Mouse (Mus musculus) embryonic facial prominence, embryonic 15.5 days (tissue): ENCODE data around the gene Maneal. TPM values are rescaled to one million over a fixed set of nuclear protein-coding genes. Genes with fewer than 3 reads are reported as not detected.

Source experiments
- ATAC-seq: fragments of 200-750 bp; cut with Nextera tagmentation; 2 replicates; pipeline ENCODE4 v1.8.0; 2017; ENCODE audit warnings: low read depth, moderate TSS enrichment; ENCODE audit not compliant: insufficient number of reproducible peaks, low FRiP score, low TSS enrichment
- H3K27ac ChIP-seq: fragments of 300-500 bp; sonication (generic); replicated peaks from 2 replicates; pipeline ENCODE4 v1.5.1; 2015; ENCODE audit warnings: mild to moderate bottlenecking, inconsistent platforms
- H3K27me3 ChIP-seq: fragments of 300-500 bp; sonication (generic); 2 replicates; pipeline ENCODE4 v1.6.1; 2015; ENCODE audit warnings: inconsistent platforms
- H3K36me3 ChIP-seq: fragments of 300-500 bp; sonication (generic); 2 replicates; pipeline ENCODE4 v1.6.1; 2015; ENCODE audit warnings: mild to moderate bottlenecking, inconsistent platforms
- H3K4me1 ChIP-seq: fragments of 300-500 bp; sonication (generic); 2 replicates; pipeline ENCODE4 v1.6.1; 2015; ENCODE audit warnings: inconsistent platforms
- H3K4me2 ChIP-seq: fragments of 300-500 bp; sonication (generic); replicated peaks from 2 replicates; pipeline ENCODE4 v1.6.1; 2015; ENCODE audit warnings: mild to moderate bottlenecking, inconsistent platforms
- H3K4me3 ChIP-seq: fragments of 300-500 bp; sonication (generic); replicated peaks from 2 replicates; pipeline ENCODE4 v1.5.1; 2015; ENCODE audit warnings: mild to moderate bottlenecking, inconsistent platforms
- H3K9ac ChIP-seq: fragments of 300-500 bp; sonication (generic); 2 replicates; pipeline ENCODE4 v1.6.1; 2015; ENCODE audit warnings: inconsistent platforms
- H3K9me3 ChIP-seq: fragments of 300-500 bp; sonication (generic); replicated peaks from 2 replicates; pipeline ENCODE4 v1.6.1; 2016; ENCODE audit warnings: inconsistent platforms
- WGBS: fragments of 180-500 bp; shearing (Covaris S2); methylation state at CpG from one replicate; pipeline ENCODE4 v1.1.7; 2015; 5-methylcytosine and 5-hydroxymethylcytosine counted together
- polyA plus RNA-seq: library from polyadenylated mRNA; unstranded; fragments of >200 nt; fragmentation: Nextera tagmentation; extraction: Ambion mirVana; gene quantifications from 2 replicates; pipeline ENCODE4 v1.2.1, GENCODE M21; 2015

The Maneal gene
- polyA plus RNA-seq, 1 experiment from 2014 or later, result 1.5 TPM

DNA sequence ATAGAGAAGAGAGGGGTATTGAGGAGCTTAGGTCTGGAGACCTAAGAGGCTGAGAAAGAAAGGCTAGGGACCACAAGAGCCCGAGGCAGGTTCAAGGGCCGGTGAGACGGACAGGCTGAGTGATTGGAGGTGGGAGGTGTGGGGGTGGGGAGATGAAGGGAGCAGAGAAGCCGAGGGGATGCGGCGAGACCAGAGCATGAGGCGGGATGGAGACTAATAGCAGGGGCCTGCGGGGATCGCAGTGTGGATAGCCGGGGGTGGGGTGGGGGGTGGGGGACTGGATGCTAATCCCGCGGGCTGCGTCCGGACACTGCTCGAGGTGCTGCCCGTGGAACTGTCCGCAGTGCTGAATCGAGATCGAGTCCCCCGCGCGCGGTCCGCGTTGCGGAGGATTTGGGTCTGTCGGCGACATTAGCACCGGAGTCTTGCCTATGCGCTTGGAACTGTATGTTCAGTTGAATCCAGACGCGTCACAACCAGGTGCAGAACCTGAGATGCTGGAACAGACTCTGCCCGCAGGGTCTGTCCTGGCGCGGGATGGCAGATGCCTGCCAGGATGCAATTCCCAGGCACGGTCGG, 20.3 kb upstream of the Maneal start:
- Histone ChIP-seq H3K4me3 (no peak overlapping the region), H3K36me3 (no peaks in the 10 kb centered on the region), H3K4me1 (peaks cover 10% of the 10 kb centered on the region), H3K9ac (no peak overlapping the region), H3K27me3 (peaks cover 66% of the 10 kb centered on the region), H3K27ac (no peak overlapping the region), H3K9me3 (no peaks in the 10 kb centered on the region), H3K4me2 (peak overlapping the region; percentile 60; the same call in 1 of the 2 replicates)
- 0 out of 2 replicates have a peak, but pooled peaks have one; percentile 9 for ATAC-seq
- under 1% methylated on average over 37 of the region's 37 CpGs for WGBS

DNA sequence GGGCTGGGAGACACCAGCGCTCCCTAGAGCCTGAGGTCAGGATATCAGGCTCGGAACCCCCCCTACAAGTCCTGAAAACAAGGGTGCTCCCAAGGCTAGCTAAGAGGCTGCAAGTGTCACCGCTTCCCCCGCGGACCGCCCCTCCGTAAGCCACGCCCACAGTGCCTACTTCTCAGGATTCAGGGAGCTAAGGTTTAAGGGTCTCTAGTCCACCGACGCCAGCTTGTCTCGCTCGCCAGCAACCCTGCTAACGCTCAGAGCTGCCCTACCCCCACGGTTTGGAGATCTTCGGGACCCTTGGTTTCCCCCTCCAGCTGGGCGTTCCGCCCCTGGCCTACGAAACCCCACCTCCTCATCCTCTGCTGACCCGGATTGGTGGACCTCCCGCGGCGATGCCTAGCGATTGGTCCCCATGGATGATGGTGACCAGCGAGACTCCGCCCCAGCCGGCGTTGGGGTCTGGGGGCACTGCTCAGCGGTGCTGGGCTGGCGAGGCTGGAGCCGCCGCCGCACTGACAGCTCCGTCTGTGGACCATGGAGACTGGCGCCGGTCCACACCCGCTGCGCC, 19.5 kb upstream of the Maneal start:
- H3K27me3 ChIP-seq, result peaks cover 63% of the 10 kb centered on the region
- WGBS, result under 1% methylated on average over 37 of the region's 37 CpGs

DNA sequence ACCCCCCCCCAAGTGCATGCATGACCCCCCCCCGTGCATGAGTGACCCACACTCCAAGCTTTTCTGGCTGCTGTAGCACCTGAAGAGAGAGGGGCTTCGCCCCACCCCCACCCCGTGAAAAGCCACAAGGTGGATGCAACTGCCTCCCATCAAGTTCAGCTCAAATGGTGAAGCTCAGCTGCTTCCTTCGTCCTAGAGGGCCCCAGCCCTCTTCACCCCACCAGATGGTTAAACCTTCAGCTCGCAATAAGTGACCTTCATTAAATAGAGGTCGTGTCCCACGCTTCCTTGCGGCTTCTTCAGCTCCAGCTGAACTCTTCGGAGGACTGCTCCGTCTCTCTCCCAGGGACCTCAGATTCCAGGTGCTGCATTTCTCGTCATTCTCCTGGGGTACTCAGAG, 18.6 kb upstream of the Maneal start, which contains the start of gene Epha10:
Gene Epha10 (plus strand): TSS at position 301 of the 400 bp plus-strand sequence.
- Histone ChIP-seq H3K27ac (no peak within 1 kb of the TSS), H3K9me3 (no peaks in the 10 kb centered on the region), H3K4me1 (peaks cover 10% of the 10 kb centered on the region), H3K36me3 (no peaks in the 10 kb centered on the region), H3K4me3 (peak within 1 kb of the TSS; percentile 36), H3K4me2 (peak within 1 kb of the TSS; percentile 60), H3K9ac (0 out of 2 replicates have a peak within 1 kb of the TSS, but pooled peaks have one; percentile 18), H3K27me3 (peaks cover 57% of the 10 kb centered on the region)
- WGBS, result 3% methylated on average over 11 of the region's 11 CpGs
- ATAC-seq, result no peak

More for the DNA sequence above, 19.5 kb upstream of the Maneal start:
- Histone ChIP-seq H3K9ac (0 out of 2 replicates have a peak overlapping the region, but pooled peaks have one; percentile 18), H3K4me3 (peak overlapping the region; percentile 36), H3K4me2 (peak overlapping the region; percentile 60), H3K36me3 (no peaks in the 10 kb centered on the region), H3K4me1 (peaks cover 10% of the 10 kb centered on the region), H3K9me3 (no peaks in the 10 kb centered on the region), H3K27ac (no peak overlapping the region)
- peak; percentile 56; the same call in 1 of the 2 replicates for ATAC-seq

DNA sequence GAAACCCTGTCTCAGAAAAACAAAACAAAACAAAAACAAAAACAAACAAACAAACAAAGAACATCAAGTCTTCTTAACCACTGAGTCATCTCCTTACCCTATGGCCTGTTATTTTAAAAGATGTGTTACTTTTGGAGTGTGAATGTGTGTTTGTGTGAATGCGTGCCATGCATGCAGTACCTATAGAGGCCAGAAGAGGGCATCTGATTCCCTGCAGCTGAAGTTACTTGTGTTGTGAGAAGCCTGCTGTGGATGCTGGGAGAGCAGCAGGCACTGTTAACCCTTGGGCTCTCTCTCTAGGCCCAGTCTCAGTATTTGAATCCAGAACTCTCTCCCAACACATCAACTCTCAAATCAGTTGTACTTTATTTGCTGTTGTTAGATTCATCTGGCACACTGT, 10.7 kb upstream of the Maneal start:
- H3K9me3 ChIP-seq, result no peaks in the 10 kb centered on the region
- H3K4me2 ChIP-seq, result no peak overlapping the region
- WGBS, result 87% methylated on average over 1 of the region's 1 CpGs
- H3K4me1 ChIP-seq, result no peaks in the 10 kb centered on the region
- no peak overlapping the region for H3K27ac ChIP-seq
- no peak for ATAC-seq
- H3K36me3 ChIP-seq, result no peaks in the 10 kb centered on the region
- H3K27me3 ChIP-seq, result no peaks in the 10 kb centered on the region
- no peak overlapping the region for H3K4me3 ChIP-seq
- no peak overlapping the region for H3K9ac ChIP-seq

DNA sequence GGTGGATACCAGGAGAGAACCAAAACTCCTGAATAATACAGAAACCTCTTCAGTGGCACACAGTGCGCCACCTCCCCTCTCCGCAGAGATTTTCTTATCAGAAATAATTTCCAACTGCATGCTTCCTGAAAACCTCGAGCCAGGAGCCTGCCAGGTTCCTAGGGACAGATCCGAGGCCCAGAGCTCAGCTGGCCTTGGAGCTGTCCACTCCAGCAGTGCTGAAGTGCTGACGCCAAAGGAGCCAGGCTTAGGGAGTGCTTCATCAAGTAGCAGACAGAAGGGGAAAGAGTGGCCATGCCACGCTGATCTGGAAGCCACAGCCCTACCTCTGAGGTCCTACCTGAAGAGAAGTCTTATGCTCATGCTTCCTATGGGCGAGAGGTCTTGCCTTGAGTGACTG, 1.5 kb downstream of the Maneal start:
- Histone ChIP-seq H3K4me3 (no peak overlapping the region), H3K27ac (no peak overlapping the region), H3K4me1 (peaks cover 18% of the 10 kb centered on the region), H3K4me2 (no peak overlapping the region), H3K27me3 (peaks cover 28% of the 10 kb centered on the region), H3K36me3 (peaks cover 18% of the 10 kb centered on the region), H3K9ac (no peak overlapping the region), H3K9me3 (no peaks in the 10 kb centered on the region)
- 8% methylated on average over 7 of the region's 7 CpGs for WGBS
- no peak for ATAC-seq

DNA sequence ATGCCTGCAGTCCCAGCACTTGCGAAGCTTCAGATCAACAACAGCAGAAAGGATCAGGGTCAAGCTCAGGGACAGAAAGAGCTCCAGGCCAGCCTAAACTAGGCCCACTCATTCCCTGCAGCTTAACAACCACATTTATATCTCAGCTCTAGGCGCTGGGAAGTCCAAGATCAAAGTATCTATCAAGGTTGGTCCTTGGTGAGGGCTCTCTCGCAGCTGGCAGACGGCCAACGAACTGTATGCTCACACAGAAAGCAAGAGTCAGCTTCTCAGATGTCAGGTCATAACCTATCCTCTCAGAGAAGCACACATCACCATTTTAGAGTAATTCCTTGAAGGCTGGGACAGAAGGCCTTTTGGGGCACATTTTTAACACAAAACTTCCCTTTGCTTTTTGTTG, 3.6 kb downstream of the Maneal start:
- Histone ChIP-seq H3K36me3 (peaks cover 37% of the 10 kb centered on the region), H3K4me2 (no peak overlapping the region), H3K4me3 (no peak overlapping the region), H3K27me3 (peaks cover 24% of the 10 kb centered on the region), H3K9me3 (no peaks in the 10 kb centered on the region), H3K9ac (no peak overlapping the region), H3K27ac (no peak overlapping the region), H3K4me1 (peaks cover 18% of the 10 kb centered on the region)
- no peak for ATAC-seq
- 55% methylated on average over 5 of the region's 5 CpGs for WGBS

DNA sequence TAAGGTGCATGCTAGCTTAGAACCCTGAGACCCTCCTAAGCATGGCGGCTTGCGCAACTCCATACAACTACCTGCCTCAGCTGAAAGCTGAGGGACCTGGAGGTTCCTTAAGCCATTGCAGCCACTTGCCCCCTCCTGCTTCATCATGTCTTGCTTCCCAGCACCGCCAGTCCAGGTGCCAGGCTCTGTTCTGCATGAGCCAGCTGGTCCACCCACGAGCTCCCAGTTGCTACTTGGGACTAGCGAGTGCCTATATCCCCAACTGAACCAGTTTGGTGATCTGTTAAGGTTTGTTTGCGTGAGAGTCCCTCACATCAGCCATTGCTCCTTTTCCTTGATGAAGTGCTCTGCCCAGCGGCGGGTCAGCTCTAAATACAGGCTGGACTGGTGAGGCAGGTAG, 5.7 kb downstream of the Maneal start:
- H3K36me3 ChIP-seq, result peaks cover 43% of the 10 kb centered on the region
- H3K9me3 ChIP-seq, result no peaks in the 10 kb centered on the region
- WGBS, result 95% methylated on average over 8 of the region's 8 CpGs
- H3K9ac ChIP-seq, result no peak overlapping the region
- H3K27ac ChIP-seq, result no peak overlapping the region
- peaks cover 20% of the 10 kb centered on the region for H3K4me1 ChIP-seq
- peaks cover 8% of the 10 kb centered on the region for H3K27me3 ChIP-seq
- no peak for ATAC-seq
- H3K4me2 ChIP-seq, result no peak overlapping the region
- H3K4me3 ChIP-seq, result no peak overlapping the region

DNA sequence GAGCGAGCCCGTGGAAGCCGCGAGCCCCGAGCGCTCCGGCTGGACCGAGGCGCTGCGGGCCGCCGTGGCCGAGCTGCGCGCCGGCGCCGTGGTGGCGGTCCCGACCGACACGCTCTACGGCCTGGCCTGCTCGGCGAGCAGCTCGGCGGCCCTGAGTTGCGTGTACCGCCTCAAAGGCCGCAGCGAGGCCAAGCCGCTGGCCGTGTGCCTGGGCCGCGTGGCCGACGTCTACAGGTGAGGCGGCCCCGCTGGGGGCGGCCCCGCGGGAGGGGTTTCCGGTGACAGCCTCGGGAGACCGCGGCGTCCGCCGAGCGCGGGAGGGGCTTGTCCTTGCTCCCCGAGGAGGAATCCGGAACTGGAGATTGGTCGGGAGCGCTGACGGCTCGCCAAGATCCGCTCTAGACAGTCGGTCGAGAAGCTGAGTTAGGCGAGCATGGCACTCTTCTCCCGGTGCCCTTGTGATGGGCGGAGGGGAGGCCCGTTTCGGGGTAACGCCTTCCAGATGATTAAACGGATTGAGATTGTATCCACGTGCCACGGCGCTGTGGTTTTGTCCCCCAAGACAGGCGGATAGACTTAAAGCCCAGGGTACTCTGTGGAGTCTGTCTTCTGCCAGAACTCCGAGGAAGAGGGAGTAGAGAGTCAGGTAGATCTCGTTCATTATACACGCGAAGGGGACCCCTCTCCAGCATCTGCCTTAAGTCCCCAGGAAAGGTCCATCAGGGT, 10.9 kb downstream of the Maneal start, which contains the start of gene 1110065P20Rik:
Gene 1110065P20Rik (minus strand): TSS at position 264 of the 726 bp plus-strand sequence.
- WGBS, result under 1% methylated on average over 75 of the region's 75 CpGs
- Histone ChIP-seq H3K4me2 (peak within 1 kb of the TSS; percentile 81), H3K4me3 (peak within 1 kb of the TSS; percentile 76), H3K27ac (peak within 1 kb of the TSS; percentile 88), H3K27me3 (no peaks in the 10 kb centered on the region), H3K9me3 (no peaks in the 10 kb centered on the region), H3K4me1 (peaks cover 29% of the 10 kb centered on the region), H3K36me3 (peaks cover 34% of the 10 kb centered on the region), H3K9ac (peak within 1 kb of the TSS; percentile 79)
- peak; percentile 46 for ATAC-seq

DNA sequence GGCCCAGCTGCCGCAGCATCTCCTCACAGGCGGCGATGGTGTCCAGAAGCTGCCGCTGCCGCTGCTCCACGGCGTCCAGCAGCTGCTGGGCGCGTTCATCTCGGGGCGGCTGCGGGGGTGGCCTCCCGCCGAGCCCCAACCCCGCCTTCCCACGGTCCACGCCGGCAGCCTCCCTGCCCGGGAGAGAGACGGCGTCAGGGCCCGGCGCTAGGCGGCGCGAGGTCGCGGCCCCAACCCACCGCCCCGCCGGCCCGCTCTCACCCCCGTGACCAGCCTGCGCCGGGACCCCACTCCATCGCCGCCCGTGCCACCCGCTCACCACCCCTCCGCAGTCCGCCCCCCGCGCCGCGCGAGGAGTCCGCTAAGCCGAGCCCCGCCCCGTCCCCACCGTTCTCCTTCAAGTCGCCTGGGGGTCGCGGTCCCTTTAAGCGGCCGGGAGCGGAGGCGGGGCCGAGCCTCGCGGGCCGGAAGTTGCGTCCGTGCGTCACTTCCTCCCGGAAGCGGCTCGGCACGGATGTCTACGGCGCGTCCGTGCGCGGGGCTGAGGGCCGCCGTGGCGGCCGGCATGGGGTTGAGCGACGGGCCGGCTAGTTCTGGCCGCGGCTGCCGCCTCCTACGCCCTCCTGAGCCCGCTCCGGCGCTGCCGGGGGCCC, 11.6 kb downstream of the Maneal start, which contains the start of gene Yrdc:
Gene Yrdc (plus strand): TSS at position 419 of the 653 bp plus-strand sequence.
- Histone ChIP-seq H3K36me3 (peaks cover 28% of the 10 kb centered on the region), H3K4me2 (peak within 1 kb of the TSS; percentile 81), H3K27me3 (no peaks in the 10 kb centered on the region), H3K4me3 (peak within 1 kb of the TSS; percentile 76), H3K9me3 (no peaks in the 10 kb centered on the region), H3K4me1 (peaks cover 29% of the 10 kb centered on the region), H3K9ac (peak within 1 kb of the TSS; percentile 79), H3K27ac (peak within 1 kb of the TSS; percentile 88)
- ATAC-seq, result peak; percentile 93
- whole genome bisulfite sequencing, result under 1% methylated on average over 77 of the region's 90 CpGs

DNA sequence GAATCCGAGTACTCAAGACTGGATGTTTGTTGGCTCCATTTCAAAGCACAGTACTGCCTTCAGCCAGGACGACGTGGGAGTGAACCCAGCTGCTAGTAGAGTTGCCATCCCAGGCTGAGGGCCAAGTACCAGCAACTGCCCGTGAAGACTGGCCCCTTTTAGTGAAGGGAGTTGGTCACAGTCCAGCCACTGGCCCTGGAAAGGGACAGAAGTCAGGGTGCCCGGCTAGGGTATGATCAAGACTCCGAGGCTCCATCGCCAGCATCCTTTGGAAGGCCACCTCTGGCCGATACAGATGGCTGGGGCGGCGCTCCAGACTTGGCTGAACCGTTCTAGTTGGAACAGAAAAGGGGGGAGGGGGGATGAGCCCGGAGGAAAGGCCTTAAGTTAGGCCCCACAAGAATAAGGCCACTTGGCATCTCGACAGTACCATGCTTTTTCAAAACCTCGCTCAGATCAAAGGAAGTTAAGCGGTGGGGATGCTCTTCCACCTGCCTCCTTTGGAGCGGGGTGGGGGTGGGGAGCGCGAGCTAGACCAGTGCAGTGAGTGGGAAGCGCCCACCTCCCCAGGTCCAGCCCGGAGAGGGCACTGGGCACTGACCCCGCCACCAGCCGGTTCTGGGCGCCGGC, 12.2 kb downstream of the Maneal start:
- Histone ChIP-seq H3K36me3 (peaks cover 23% of the 10 kb centered on the region), H3K9ac (peak overlapping the region; percentile 79), H3K4me2 (peak overlapping the region; percentile 81), H3K27me3 (no peaks in the 10 kb centered on the region), H3K27ac (peak overlapping the region; percentile 88), H3K9me3 (no peaks in the 10 kb centered on the region), H3K4me3 (peak overlapping the region; percentile 76), H3K4me1 (peaks cover 29% of the 10 kb centered on the region)
- 2% methylated on average over 23 of the region's 24 CpGs for WGBS
- ATAC-seq, result no peak; the same call in 1 of the 2 replicates
